Mouse (Mus musculus) adipocyte (in vitro differentiated cells): ENCODE data around the gene Kif5c.
A peak's percentile ranks its signal among the peaks of the same experiment; 100 is the strongest.

Experiments used
- DNase-seq: peaks from one replicate; pipeline ENCODE4 v3.0.0-alpha.2; 2016; ENCODE audit warnings: low spot score

The Kif5c gene

DNA sequence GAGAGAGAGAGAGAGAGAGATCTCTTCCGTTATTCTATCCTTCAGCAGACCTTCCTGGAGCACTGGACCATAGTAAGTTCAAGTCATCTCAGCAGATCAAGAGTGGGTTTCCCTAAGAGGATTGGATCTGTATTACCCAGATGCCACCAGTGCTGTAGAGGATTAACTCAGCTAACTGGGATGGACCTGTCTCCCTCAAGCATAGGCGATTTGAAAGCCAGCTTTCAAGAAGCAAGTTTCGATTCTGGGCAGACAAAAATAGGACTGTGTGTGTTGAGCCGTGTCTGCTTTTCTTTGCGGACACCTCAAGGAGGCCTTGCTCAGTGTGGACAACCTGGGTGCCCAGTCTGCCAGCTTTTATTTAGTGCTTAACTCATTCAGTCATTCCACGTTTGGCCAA lies 170.0 kb downstream of the Kif5c start:
- DNase-seq: no peak

DNA sequence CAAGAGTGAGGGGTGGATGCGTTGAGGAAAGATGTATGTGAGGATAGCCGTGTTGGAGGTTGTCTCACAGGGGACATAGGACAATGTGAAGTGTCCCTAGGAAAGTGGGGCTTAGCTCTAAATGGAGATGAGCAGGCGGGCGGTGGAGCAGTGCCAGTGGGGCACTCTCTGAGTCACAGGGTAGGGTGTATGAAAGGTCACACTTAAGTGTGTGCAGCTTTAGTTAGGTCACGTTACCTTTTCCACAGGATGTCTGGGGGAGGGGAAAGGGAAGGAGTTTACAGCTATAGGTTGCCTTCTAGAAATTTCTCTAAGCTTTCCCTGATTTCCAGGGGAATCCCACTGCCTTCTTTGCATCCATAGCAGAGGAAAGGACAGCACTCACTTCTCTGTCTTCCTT lies 170.4 kb downstream of the Kif5c start:
- DNase-seq: no peak

DNA sequence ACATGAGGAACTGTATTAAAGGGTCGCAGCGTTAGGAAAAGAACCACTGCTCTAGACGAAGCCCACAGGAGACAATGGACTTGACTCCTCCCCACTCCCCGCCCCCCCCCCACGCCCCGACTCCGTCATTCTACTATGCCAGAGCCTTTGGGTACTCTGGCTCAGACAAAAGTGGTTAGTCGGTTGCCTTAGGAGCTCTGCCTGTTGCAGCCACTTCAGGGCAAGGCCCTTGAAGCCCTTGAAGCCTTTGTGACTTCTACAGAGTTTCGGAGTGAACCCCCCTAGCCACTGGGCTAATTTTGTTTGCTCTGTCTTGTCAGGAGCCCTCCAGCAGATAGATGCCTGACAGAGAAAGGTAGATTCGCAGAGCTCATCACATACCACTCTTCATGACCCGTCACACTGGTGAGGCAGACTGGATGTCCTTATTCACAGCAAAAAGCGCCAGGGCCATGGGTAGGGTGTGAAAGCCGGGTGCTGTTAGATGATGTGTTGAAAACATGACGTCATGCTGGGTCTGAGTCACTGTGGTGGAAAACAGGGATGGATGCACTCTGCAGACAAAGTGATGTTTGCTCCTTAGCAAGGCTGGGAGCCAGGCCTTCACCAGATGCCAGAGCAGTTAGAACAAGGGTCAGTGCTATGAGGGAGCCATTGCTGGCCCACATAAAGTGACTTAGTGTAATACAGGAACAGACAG lies 178.5 kb downstream of the Kif5c start:
- peak; percentile 74 for DNase-seq

DNA sequence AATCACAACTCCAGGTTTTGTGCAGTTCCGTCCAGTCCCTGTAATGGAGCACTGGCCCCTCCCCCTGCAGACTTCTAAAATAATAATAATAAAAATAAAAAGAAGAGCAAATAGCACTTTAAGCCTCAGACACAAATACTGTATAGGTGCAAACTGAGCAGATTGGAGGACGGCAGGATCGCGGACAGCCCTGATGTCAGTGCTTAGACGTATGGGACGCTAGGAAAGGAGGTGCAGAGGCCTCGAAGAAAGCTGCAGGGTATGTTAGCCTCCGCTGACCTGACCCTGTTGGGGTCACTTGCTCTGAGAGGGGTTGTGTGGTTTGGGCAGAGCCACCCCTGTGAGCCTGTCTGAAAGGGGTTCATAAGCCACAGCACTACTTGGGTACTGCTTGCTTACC lies 185.3 kb downstream of the Kif5c start:
- no peak for DNase-seq

DNA sequence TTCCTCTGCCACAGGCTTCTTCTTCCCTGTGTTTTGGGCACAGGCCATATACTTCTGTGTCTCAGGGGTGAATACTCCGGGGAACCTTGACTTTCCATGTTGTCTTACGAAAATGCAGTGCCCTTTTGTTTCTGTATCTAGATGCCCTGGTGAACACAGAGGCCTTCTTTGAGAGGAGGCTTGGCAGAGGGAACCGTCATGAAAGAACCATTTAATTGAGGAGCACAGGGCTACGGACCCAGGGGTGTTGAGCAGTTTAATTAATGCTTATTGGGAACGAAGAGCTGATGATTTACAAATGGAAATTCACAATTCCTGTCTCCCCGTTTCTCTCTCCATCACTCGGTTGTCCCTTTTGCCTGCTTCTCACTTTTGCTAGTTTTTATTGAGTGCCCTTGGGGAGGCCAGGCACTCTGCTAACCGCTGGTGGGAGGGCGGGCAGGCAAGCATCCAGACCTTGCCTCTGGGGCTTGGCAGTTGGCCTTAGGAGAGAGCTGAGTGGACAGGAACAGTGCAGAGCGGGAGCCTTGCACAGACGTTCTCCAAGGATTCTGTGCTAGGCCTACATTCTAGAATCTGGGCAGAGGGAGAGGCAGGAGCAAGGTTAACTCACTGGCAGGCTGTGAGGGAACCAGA lies 186.8 kb downstream of the Kif5c start:
- DNase-seq: peak; percentile 79

DNA sequence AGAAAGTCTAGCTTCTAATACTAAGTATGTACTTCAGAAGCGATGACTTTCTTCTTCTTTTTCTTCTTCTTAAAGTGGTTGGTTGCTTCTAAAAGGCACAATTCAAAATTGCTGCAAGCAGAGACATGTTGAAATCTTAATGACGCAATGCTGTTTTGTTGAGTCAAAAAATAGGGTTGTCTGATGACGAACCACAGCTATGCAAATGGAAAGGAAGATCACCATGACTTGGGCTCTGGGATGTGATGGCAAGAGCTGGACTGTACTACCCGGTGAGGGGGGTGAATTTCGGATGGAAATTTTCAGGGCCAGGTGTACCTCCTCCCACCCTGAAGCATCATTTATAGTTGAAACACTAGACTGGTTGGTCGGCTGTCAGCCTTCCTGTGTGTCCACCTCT lies 190.4 kb downstream of the Kif5c start:
- DNase-seq: peak; percentile 77

DNA sequence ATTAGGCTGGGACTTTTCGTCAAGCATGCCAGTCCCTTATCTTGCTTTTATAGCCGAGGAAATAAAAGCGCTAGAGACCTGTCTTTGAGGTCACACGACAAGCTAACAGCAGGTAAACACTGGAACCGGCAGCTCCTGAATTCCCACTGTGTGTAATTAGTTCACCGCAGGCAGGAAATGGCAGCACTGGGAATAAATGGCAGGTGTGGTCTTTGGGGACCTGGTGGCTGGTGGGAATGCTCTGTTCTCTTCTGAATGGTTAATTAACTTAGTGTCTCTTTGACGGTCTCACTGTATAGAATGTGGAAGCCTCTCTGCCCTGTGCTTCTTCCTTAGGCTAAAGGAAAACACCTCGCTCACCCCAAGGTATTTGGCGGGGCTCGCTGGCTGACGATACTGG lies 192.3 kb downstream of the Kif5c start:
- no peak for DNase-seq

DNA sequence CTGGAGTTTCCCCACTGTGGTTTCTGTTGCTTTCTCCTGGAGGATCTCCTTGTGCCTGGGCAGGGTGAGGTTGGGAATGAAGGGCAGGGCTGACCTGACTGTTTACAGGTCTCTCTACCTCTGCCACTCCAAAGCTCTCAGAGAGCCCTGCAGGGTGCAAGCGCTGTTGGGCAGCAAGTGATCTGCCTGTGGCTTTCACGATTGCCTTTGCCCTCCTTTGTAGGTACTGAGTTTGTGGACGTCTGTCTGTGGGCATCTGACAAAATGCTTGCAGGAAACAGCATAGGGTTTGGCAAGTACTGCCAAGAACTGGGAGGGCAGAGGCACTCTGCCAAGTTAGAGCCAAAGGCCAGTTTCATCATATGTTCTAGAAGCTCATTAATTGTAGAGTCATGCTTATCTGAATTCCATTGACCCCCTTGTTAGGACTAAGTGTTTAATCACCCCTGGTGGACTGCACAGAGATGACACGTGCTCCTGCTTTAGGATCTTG lies 192.8 kb downstream of the Kif5c start:
- peak; percentile 97 for DNase-seq

DNA sequence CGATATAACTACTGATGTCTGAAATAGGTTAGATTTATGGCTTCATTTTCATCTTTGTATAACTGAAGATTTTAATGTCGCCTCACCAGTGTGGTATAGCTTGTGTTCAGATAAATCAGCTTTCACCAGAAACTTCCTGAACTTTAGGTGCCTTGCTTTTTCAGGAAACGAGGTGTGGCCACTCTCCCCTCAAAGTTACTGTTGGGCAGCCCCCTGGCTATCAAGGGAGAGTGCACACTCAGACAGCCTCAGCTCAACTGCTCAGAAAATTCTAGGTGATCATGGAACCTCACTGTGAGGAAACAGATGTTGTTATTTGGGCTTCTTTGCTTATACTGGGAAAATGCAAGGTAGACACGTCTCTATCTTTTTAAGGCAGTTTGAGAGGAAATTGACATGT lies 194.1 kb downstream of the Kif5c start:
- no peak for DNase-seq

DNA sequence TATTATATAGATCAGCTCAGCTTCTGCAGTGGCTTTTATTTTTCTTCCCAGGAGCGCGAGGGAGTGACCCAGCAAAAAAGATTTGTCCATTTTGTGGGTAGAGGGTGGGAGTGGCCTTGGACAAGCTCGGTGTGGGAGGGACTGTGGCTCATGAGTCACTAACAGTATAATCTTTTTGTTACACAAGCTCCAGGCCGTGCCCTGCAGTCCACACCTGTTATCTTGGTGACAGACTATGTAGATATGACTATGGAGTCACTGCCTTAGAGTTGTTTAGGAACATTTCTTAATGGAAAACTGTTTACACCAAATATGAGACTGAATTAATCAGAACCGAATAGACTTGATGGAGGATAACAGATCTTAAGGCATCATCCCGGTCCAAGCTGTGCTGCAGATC lies 194.9 kb downstream of the Kif5c start:
- DNase-seq: peak; percentile 38

DNA sequence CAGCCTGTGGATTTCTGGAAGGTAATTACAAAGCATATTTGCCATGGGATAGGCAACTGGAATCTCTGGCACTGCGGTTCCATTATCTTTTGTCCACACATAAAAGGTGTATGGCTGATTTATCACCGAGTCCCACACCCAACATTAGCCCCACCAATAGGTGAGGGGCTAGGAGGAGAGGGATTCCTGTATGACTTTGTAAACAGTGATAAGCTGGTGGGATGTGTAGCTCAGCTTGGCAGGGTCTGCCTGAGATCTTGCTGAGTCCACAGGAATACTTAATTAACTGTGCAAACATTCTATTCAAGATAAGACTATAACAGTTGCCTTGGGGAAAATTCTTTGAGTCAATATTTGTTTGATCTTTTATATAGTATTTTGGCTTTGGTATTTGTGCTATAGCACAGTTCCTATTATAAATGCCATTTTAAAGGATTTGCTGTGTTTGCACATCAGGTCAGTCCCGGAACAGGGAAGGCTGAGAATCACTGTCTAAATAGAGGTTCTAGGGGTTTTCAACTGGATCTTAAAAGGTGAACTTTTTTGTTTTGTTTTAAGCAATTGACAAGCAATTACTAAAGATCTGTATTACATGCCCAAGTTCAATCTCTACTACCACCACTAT lies 196.7 kb downstream of the Kif5c start:
- no peak for DNase-seq

DNA sequence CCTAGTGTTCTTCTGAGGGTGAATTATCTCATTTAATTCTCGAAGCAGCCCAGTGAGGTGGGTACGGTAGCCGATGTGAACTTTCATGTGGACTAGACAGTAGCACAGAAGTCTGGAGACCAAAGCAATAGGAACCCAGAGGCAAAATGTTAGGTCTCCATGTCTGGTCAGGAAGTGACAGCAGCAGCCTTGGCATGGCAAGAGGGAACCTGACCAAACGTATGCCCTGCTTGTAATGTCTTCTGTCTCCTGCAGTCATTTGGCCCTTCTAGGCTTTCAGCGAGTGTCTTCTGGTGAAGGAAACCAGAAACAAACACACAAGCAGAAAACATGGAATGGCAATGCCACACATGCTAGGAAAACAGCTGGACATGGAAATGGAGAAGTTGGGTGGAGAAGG lies 197.5 kb downstream of the Kif5c start:
- no peak for DNase-seq

DNA sequence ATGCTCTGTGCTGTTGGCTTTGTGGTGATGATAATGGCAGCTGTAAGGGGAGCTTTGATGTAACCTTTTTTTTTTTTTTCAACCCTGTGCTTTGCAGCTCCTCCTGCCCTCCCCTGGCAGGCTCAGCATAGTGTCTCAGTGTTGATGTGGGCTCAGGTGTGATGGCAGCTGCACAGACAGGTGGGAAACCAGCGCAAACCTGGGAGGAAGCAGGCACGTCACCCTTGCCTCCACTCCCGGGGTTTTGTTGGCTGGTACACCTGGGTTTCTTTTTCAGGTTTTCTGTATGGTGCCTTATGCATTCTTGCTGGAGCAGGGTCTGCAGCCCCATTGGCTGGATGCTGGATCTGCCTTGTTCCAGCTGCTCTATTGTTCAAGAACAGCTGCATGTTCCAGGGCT lies 198.1 kb downstream of the Kif5c start:
- no peak for DNase-seq

DNA sequence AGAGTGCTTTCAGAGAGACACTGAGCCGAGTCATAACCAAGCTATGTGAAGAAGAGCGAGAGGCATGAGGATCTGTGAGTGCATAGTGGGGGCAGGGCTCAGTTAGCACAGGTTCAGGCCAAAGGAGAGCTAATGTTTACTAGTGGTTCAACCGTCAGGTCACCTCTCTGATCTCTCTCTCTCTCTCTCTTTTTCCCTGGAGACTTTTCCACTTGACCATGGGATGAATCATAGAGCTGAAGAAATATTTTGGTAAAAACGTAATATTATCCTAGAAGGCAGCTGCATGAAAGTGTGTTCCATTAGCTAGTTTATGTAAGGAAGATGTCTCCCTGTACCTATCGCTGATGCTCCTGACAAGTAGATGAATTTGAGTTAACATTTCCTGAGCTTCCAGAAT lies 199.0 kb downstream of the Kif5c start:
- no peak for DNase-seq

DNA sequence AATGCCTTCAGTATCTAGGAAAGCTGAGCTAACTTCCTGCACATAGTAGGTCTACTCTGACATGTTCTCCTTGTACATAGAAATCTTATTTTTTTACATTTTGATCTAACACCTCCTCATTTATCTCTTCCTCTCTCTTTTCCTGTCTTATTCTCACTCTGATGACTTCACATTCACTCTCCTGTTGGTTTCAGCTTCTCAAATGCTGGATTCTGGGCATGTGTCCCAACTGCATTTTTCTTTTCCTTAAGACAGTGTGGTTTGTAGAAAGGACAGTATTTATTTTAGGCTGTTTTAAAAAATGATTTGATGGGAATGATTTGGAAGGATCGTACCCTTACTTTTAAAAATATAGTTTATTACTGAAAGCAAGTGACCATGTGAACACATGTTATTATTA lies 203.2 kb downstream of the Kif5c start:
- peak; percentile 80 for DNase-seq
